Mouse (Mus musculus) urinary bladder, postnatal 4 days (tissue): ENCODE measurements around the gene Fbxo27.

Experiments used
- DNase-seq, 2 experiments: peaks; one replicate each; pipeline ENCODE4 v3.0.0; 2021 to 2022; ENCODE audit warnings: low spot score in 2 of 2

Gene Fbxo27

GRCm38 (mm10) chr7:28702601-28703143 is 10.0 kb downstream of the Fbxo27 start:
- no peak for DNase-seq

- DNase-seq = no peak
Measured at GRCm38 (mm10) chr7:28709454-28709853, 16.8 kb downstream of the Fbxo27 start.

GRCm38 (mm10) chr7:28710962-28711361 is 18.3 kb downstream of the Fbxo27 start:
- no peak for DNase-seq

GRCm38 (mm10) chr7:28714667-28715066 is 22.0 kb downstream of the Fbxo27 start:
- DNase-seq = no peak

- DNase-seq = no peak
Measured at GRCm38 (mm10) chr7:28715598-28715997, 22.9 kb downstream of the Fbxo27 start.

GRCm38 (mm10) chr7:28716590-28717281 is 24.1 kb downstream of the Fbxo27 start, which contains the start of gene Fbxo17:
Gene Fbxo17 (plus strand): TSS chr7:28716804.
- DNase-seq = peak; percentile 61 to 64

GRCm38 (mm10) chr7:28717726-28718125 is 25.1 kb downstream of the Fbxo27 start:
- DNase-seq = no peak

GRCm38 (mm10) chr7:28719159-28719558 is 26.5 kb downstream of the Fbxo27 start:
- no peak for DNase-seq

- DNase-seq = no peak
Measured at GRCm38 (mm10) chr7:28719650-28720049, 27.0 kb downstream of the Fbxo27 start.

- DNase-seq = no peak
Measured at GRCm38 (mm10) chr7:28720753-28721537, 28.3 kb downstream of the Fbxo27 start.

GRCm38 (mm10) chr7:28722079-28722478 is 29.4 kb downstream of the Fbxo27 start:
- DNase-seq = no peak

GRCm38 (mm10) chr7:28724613-28725012 is 32.0 kb downstream of the Fbxo27 start:
- no peak for DNase-seq

GRCm38 (mm10) chr7:28726600-28726999 is 34.0 kb downstream of the Fbxo27 start:
- peak; percentile 58 to 81 for DNase-seq

- DNase-seq = no peak
Measured at GRCm38 (mm10) chr7:28727649-28728340, 35.1 kb downstream of the Fbxo27 start.

- peak; percentile 54 to 73 for DNase-seq
Measured at GRCm38 (mm10) chr7:28732341-28733142, 39.9 kb downstream of the Fbxo27 start.

GRCm38 (mm10) chr7:28733211-28733610 is 40.6 kb downstream of the Fbxo27 start:
- no peak for DNase-seq

GRCm38 (mm10) chr7:28735701-28736100 is 43.1 kb downstream of the Fbxo27 start:
- no peak for DNase-seq

- DNase-seq = no peak
Measured at GRCm38 (mm10) chr7:28739829-28740228, 47.2 kb downstream of the Fbxo27 start.

- DNase-seq = no peak
Measured at GRCm38 (mm10) chr7:28740949-28741348, 48.3 kb downstream of the Fbxo27 start.

GRCm38 (mm10) chr7:28741368-28741708 is 48.7 kb downstream of the Fbxo27 start:
- no peak for DNase-seq

- peak; percentile 91 for DNase-seq
Measured at GRCm38 (mm10) chr7:28741709-28742438, 49.2 kb downstream of the Fbxo27 start, which contains the start of the genes Mrps12 and Sars2. Gene Mrps12 (minus strand): TSS chr7:28741820. Gene Sars2 (plus strand): TSS chr7:28741992.
